Mouse (Mus musculus): Measurements from ENCODE around the gene Lmtk2. TPM values are rescaled to one million over a fixed set of nuclear protein-coding genes. Genes with fewer than 3 reads are reported as not detected.

The Lmtk2 gene
- polyA plus RNA-seq, 1 experiment from 2014 or later = 4.1 TPM

DNA sequence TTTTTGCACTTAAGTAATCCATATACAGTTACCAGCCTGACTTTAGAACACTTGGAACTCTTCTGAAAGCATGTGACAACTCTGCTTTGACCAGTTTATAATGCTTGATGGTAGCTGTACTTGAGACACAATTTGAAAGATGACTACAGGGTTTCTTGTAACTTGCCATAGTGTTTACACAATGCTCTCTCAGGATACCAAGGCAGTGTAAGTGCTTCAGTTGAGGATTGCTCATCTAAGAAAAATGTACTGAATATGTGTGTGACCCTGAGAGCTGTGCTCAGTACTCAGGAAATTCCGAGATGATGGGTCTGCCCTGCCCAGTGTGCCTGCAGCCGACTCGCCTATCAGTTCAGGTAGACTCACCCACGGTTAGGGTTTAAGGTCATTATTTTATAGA is 51.0 kb downstream of the Lmtk2 start:
- Histone ChIP-seq H3K27ac (replicated peaks) (no peak overlapping the region), H3K4me2 (no peak overlapping the region), H3K9ac (0 out of 2 replicates have a peak overlapping the region, but pooled peaks have one; percentile 14), H3K36me3 (peaks cover 36% of the 10 kb centered on the region), H3K4me3 (no peak overlapping the region), H3K4me1 (peaks cover 37% of the 10 kb centered on the region), H3K27me3 (replicated peaks) (no peaks in the 10 kb centered on the region), H3K9me3 (no peaks in the 10 kb centered on the region)
- no peak for ATAC-seq (ENCODE audit: extremely low read depth, insufficient number of reproducible peaks, low FRiP score, low TSS enrichment)
- WGBS = 74% methylated on average over 4 of the region's 4 CpGs

DNA sequence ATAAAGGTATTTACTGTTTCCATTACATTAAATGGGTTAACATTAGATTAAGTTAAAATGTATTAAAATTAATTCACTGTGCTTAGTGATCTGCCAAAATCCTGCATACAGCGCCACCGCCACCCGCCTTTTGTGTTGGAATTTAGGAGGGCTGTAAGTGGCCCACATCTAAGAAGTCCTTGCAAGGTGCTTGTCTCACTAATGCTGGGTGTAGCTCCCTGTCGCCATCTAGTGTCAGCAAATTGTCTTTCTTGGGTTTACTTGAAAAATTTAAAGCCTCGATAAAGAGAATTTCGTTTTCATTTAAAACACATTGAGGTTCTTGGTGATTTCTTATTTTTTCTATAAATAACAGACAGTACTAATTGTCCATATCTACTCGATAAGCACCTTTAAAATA is 54.3 kb downstream of the Lmtk2 start:
- H3K9ac ChIP-seq = no peak overlapping the region
- ATAC-seq (ENCODE audit: extremely low read depth, insufficient number of reproducible peaks, low FRiP score, low TSS enrichment) = no peak
- no peaks in the 10 kb centered on the region for H3K27me3 ChIP-seq (replicated peaks)
- no peak overlapping the region for H3K27ac ChIP-seq (replicated peaks)
- H3K9me3 ChIP-seq = no peaks in the 10 kb centered on the region
- no peak overlapping the region for H3K4me3 ChIP-seq
- H3K4me1 ChIP-seq = peaks cover 38% of the 10 kb centered on the region
- 23% methylated on average over 7 of the region's 7 CpGs for WGBS
- peaks cover 37% of the 10 kb centered on the region for H3K36me3 ChIP-seq
- no peak overlapping the region for H3K4me2 ChIP-seq

DNA sequence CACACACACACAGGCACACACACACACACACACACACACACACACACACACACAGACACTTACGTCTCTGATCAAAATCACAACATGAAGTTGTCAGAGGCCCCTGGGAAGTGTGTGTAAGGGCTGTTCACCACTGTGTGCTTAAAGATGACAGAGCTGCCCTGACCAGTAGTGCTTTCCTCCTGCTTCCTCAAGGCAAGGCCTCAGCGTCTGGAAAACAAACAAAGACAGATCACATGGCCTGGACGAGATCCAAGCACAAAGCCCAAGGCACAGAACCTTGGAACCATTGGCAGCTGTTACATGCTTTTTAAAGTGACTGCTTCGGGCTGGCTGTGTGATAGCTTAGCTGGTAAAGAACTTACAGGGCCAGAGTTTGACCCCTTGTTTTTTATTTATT is 58.4 kb downstream of the Lmtk2 start:
- Histone ChIP-seq H3K9ac (no peak overlapping the region), H3K4me2 (no peak overlapping the region), H3K36me3 (peaks cover 40% of the 10 kb centered on the region), H3K9me3 (no peaks in the 10 kb centered on the region), H3K4me3 (no peak overlapping the region), H3K27ac (replicated peaks) (peak overlapping the region; percentile 58), H3K27me3 (replicated peaks) (no peaks in the 10 kb centered on the region), H3K4me1 (peaks cover 32% of the 10 kb centered on the region)
- no peak for ATAC-seq (ENCODE audit: extremely low read depth, insufficient number of reproducible peaks, low FRiP score, low TSS enrichment)
- WGBS = 38% methylated on average over 4 of the region's 4 CpGs

DNA sequence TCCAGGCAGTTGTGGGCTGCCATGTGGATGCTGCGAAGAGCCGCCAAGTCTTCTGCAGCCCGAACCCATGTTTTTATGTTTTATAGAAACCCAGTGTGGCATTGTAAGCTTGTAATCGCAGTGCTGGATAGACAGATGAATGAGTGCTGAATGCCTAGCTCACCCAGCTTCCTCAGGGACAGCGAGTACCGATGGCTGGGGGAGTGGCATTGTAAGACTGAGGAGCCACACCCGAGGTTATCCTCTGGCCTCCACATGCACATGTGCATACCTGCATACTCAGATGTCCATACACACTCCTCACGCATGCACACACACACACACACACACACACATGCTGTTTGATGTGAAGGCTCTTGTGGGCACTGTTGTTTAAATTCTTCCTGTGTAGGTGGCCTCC is 58.9 kb downstream of the Lmtk2 start:
- Histone ChIP-seq H3K27ac (replicated peaks) (no peak overlapping the region), H3K27me3 (replicated peaks) (no peaks in the 10 kb centered on the region), H3K4me3 (no peak overlapping the region), H3K9me3 (no peaks in the 10 kb centered on the region), H3K36me3 (peaks cover 45% of the 10 kb centered on the region), H3K9ac (no peak overlapping the region), H3K4me1 (peaks cover 32% of the 10 kb centered on the region), H3K4me2 (no peak overlapping the region)
- no peak for ATAC-seq (ENCODE audit: extremely low read depth, insufficient number of reproducible peaks, low FRiP score, low TSS enrichment)
- 87% methylated on average over 8 of the region's 8 CpGs for WGBS

DNA sequence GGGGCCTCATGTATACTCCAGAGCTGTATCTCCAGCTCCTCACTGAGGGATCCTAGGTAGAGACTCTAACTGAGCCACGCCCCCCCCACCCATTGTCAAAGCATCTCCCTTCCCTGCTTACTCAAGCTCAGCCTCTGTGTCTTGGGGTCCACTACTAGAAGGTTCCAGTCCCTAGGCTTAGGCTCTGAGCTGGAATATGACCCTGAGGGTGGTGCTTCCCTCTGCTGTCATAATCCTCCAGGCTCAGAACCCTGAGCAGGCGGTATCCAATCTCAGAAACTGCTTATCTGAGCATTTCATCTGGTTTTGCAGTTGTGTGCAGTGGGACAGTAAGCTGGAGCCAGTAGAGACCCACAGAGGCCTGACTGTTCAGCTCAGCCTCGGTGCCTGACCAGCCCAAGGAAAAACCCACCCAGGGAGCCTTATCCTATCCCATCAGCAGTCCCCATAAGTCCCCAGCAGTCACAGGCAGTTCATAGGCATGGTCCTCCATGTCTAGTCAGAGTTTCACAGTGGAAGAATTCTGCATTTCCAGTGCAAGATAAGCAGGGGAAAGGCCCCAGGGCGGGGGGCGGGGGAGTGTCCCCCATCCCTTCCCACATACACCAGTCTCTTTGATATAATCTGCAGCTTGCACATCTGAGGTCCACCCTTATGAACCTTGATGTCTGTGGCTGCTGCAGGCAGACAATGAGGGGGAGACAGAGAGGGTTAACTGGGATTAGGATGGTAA is 62.0 kb downstream of the Lmtk2 start:
- no peak overlapping the region for H3K4me2 ChIP-seq
- peaks cover 62% of the 10 kb centered on the region for H3K36me3 ChIP-seq
- H3K4me3 ChIP-seq = no peak overlapping the region
- H3K27me3 ChIP-seq (replicated peaks) = no peaks in the 10 kb centered on the region
- H3K4me1 ChIP-seq = peaks cover 32% of the 10 kb centered on the region
- WGBS = 76% methylated on average over 5 of the region's 5 CpGs
- no peaks in the 10 kb centered on the region for H3K9me3 ChIP-seq
- no peak for ATAC-seq (ENCODE audit: extremely low read depth, insufficient number of reproducible peaks, low FRiP score, low TSS enrichment)
- H3K9ac ChIP-seq = peak overlapping the region; percentile 3; the same call in 1 of the 2 replicates
- no peak overlapping the region for H3K27ac ChIP-seq (replicated peaks)

DNA sequence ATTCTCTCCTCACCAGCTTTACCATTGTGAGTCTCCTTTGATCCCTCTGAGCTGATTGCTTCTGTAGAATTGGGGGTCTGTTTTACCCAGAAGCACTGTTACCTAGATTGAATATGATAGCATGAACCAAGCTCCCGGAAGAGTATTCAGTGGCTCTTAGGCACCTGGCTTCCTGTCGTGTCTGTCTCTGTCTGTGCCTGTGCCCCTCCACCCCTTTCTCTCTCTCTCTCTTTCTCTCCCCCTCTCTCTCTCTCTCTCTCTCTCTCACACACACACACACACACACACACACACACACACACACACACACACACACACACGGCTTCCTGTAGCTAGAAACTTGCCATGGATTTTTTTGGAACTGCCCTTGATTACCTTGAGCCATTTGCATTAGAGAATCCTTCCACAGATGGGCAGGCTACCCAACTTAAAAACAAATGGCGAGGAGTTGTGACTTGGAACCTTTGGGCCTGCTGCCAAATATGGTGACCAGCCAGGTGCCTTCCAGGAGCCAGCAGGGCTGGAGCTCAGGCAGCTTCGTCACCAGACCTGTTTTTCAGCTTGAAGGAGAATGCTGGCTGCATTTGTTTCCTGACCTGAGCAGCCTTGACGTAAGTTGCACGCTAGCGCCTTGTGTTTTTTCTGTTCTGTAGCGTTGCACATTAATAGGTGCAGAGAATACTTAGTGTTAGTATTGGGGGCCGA is 62.7 kb downstream of the Lmtk2 start:
- Histone ChIP-seq H3K36me3 (peaks cover 58% of the 10 kb centered on the region), H3K27ac (replicated peaks) (no peak overlapping the region), H3K9ac (no peak overlapping the region), H3K4me3 (no peak overlapping the region), H3K27me3 (replicated peaks) (no peaks in the 10 kb centered on the region), H3K4me1 (peaks cover 24% of the 10 kb centered on the region), H3K9me3 (no peaks in the 10 kb centered on the region), H3K4me2 (no peak overlapping the region)
- ATAC-seq (ENCODE audit: extremely low read depth, insufficient number of reproducible peaks, low FRiP score, low TSS enrichment) = no peak
- 75% methylated on average over 10 of the region's 10 CpGs for WGBS

DNA sequence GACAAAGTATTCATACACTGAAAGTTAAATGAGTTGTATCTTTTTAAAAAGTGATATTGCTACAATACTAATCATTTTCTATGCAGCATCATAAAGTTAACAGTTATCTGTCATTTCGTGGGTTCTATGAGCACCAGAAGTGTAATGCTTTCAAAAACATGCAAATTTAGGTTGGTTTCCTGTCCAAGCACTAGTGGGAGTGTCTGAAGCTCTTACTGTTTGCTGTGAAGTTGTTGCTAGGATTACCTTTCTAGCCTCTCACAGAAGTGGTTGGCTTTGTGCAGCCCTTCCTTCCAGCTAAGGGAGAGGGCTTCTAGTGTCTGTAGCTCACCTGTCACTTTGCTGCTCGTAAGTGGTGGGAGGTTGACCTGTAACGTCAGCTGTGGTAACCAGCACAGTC is 65.5 kb downstream of the Lmtk2 start:
- WGBS = 67% methylated on average over 3 of the region's 3 CpGs
- Histone ChIP-seq H3K9me3 (no peaks in the 10 kb centered on the region), H3K4me3 (no peak overlapping the region), H3K36me3 (peaks cover 59% of the 10 kb centered on the region), H3K9ac (no peak overlapping the region), H3K27ac (replicated peaks) (0 out of 2 replicates have a peak overlapping the region, but pooled peaks have one; percentile 5), H3K27me3 (replicated peaks) (no peaks in the 10 kb centered on the region), H3K4me2 (no peak overlapping the region), H3K4me1 (peaks cover 11% of the 10 kb centered on the region; the same call in 1 of the 2 replicates)
- ATAC-seq (ENCODE audit: extremely low read depth, insufficient number of reproducible peaks, low FRiP score, low TSS enrichment) = no peak

DNA sequence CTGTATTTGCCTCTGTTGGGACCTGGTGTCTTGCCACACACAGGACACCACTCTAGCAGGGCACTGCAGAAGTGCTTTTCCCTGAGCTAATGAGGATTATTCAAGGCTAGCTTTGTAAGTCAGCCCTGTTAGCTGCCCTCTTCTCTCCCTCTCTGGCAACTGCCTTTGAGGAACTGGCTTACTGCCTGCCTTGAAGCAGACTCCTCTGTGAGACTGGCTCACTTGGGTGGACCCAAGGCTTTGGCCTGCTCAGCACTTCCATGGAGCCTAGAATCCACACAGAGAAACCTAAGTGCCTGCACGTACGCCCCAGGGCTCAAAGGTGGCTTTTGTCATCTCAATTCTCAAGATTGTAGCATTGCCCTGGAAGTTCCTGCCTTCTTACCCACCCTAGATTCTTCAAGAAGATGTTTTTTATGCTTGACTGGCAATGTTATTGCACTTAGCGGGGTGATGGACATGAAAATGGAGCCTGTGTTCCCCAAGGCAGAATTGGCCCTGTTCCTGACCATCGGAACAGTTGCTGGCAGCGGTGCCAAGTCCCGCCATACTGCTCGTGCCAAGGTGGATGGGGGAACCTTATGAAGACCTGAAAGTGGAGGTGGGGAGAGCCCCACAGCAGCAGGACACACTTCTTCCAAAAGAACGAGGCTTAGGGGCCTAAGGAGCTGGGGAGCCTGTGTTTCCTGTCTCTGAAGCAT is 69.2 kb downstream of the Lmtk2 start:
- Histone ChIP-seq H3K4me2 (no peak overlapping the region), H3K4me3 (no peak overlapping the region), H3K9ac (no peak overlapping the region), H3K9me3 (no peaks in the 10 kb centered on the region), H3K27ac (replicated peaks) (no peak overlapping the region), H3K36me3 (peaks cover 74% of the 10 kb centered on the region), H3K27me3 (replicated peaks) (no peaks in the 10 kb centered on the region), H3K4me1 (0 out of 2 replicates have a peak, but pooled peaks cover 2% of the 10 kb centered on the region)
- WGBS = 89% methylated on average over 8 of the region's 8 CpGs
- ATAC-seq (ENCODE audit: extremely low read depth, insufficient number of reproducible peaks, low FRiP score, low TSS enrichment) = no peak

DNA sequence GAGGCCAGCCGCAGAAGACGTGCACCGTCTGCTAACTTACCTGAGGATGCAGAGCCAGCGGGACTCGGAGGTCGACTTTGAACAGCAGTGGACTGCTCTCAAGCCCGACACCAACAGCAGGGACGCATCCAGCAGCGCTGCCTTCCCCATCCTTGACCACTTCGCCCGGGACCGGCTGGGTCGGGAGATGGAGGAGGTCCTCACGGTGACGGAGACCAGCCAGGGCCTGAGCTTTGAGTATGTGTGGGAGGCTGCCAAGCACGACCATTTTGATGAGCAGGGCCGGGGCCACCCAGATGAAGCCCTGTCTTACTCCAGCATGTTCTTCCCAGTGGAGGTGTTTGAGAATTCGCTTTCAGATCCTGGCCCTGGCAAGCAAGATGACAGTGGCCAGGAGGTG is 73.4 kb downstream of the Lmtk2 start:
- Histone ChIP-seq H3K4me1 (no peaks in the 10 kb centered on the region), H3K4me3 (no peak overlapping the region), H3K27me3 (replicated peaks) (no peaks in the 10 kb centered on the region), H3K36me3 (peaks cover 92% of the 10 kb centered on the region), H3K4me2 (no peak overlapping the region), H3K9ac (no peak overlapping the region), H3K27ac (replicated peaks) (no peak overlapping the region), H3K9me3 (no peaks in the 10 kb centered on the region)
- WGBS = 89% methylated on average over 18 of the region's 18 CpGs
- no peak for ATAC-seq (ENCODE audit: extremely low read depth, insufficient number of reproducible peaks, low FRiP score, low TSS enrichment)

DNA sequence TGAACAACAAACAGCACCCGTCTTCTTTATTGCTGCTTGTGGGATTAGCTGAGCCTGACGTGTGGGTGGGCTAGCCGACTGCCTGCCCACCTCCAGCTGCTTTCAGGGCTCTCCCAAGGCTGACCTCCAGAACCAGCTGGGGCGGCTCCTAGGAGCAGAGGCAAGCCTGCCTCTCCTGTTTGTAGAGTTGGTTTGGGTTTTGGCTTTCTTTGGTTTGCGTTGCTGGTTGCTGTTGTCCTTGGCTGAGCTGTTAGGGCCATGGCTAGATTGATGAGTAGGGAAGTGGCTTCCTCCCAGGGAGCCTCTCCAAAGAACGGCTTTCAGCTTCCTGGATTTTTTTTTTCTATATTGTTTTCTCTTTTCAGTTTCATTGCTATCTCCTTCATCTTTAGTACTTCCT is 78.0 kb downstream of the Lmtk2 start:
- Histone ChIP-seq H3K27ac (replicated peaks) (no peak overlapping the region), H3K9me3 (no peaks in the 10 kb centered on the region), H3K36me3 (peaks cover 65% of the 10 kb centered on the region), H3K4me3 (no peak overlapping the region), H3K9ac (no peak overlapping the region), H3K4me1 (peaks cover 11% of the 10 kb centered on the region), H3K27me3 (replicated peaks) (no peaks in the 10 kb centered on the region), H3K4me2 (no peak overlapping the region)
- 64% methylated on average over 6 of the region's 6 CpGs for WGBS
- no peak for ATAC-seq (ENCODE audit: extremely low read depth, insufficient number of reproducible peaks, low FRiP score, low TSS enrichment)

DNA sequence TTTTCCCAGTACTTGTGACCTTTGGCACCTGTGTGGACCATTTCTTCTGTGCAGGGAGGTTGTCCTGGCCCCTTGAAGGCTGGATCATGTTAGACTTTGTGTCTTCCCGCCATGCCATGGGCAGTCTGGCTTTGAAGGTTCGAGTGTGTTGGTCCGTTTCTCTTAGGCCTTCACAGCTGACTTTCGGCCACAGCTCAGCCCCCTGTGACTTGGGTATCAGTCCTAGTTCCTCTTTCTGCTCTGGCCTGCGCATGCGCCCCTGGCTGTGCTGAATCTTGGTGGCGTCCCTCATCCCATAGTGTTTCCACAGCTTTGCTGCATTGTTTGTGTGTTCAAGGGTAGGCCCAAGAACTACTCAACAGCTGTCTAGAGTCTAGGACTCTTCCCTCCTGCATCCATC is 81.0 kb downstream of the Lmtk2 start:
- 93% methylated on average over 7 of the region's 7 CpGs for WGBS
- Histone ChIP-seq H3K4me3 (no peak overlapping the region), H3K36me3 (peaks cover 56% of the 10 kb centered on the region)

More for the DNA sequence above, 81.0 kb downstream of the Lmtk2 start:
- Histone ChIP-seq H3K9ac (no peak overlapping the region), H3K27ac (replicated peaks) (no peak overlapping the region), H3K27me3 (replicated peaks) (no peaks in the 10 kb centered on the region), H3K4me1 (peaks cover 20% of the 10 kb centered on the region), H3K4me2 (no peak overlapping the region), H3K9me3 (no peaks in the 10 kb centered on the region)
- ATAC-seq (ENCODE audit: extremely low read depth, insufficient number of reproducible peaks, low FRiP score, low TSS enrichment) = no peak
